Mouse (Mus musculus) lung, embryonic 14.5 days (tissue): ENCODE data around the gene Slc22a3. TPM values are rescaled to one million over a fixed set of nuclear protein-coding genes. Genes with fewer than 3 reads are reported as not detected.

Source experiments
- ATAC-seq: fragments of 200-750 bp; cut with Nextera tagmentation; 2 replicates; pipeline ENCODE4 v1.8.0; 2017; ENCODE audit warnings: mild to moderate bottlenecking, moderate TSS enrichment, moderate library complexity; ENCODE audit not compliant: insufficient read depth
- DNase-seq: peaks from one replicate; pipeline ENCODE4 v3.0.0-alpha.2; 2015
- H3K27ac ChIP-seq: fragments of 300-500 bp; sonication (generic); 2 replicates; pipeline ENCODE4 v1.5.1; 2014; ENCODE audit warnings: low read depth, mild to moderate bottlenecking, moderate library complexity
- H3K27me3 ChIP-seq: fragments of 300-500 bp; sonication (generic); 2 replicates; pipeline ENCODE4 v1.6.1; 2014; ENCODE audit warnings: low read length, control low read depth; ENCODE audit not compliant: insufficient read depth
- H3K36me3 ChIP-seq: fragments of 300-500 bp; sonication (generic); 2 replicates; pipeline ENCODE4 v1.6.1; 2014; ENCODE audit warnings: control low read depth; ENCODE audit not compliant: insufficient read depth
- H3K4me1 ChIP-seq: fragments of 300-500 bp; sonication (generic); 2 replicates; pipeline ENCODE4 v1.6.1; 2014; ENCODE audit warnings: antibody characterized with exemption, control low read depth; ENCODE audit not compliant: insufficient read depth
- H3K4me2 ChIP-seq: fragments of 300-500 bp; sonication (generic); 2 replicates; pipeline ENCODE4 v1.6.1; 2014; ENCODE audit warnings: mild to moderate bottlenecking
- H3K4me3 ChIP-seq: fragments of 300-500 bp; sonication (generic); 2 replicates; pipeline ENCODE4 v1.5.1; 2014; ENCODE audit warnings: low read depth, low read length
- H3K9ac ChIP-seq: fragments of 300-500 bp; sonication (generic); 2 replicates; pipeline ENCODE4 v1.6.1; 2014
- H3K9me3 ChIP-seq: fragments of 300-500 bp; sonication (generic); 2 replicates; pipeline ENCODE4 v1.6.1; 2016; ENCODE audit warnings: low read depth, low read length, control low read depth
- CTCF ChIP-seq: IDR thresholded peaks from 2 replicates; pipeline ENCODE4 v1.5.1; 2016; ENCODE audit warnings: antibody characterized with exemption, low read depth
- WGBS: fragments of 180-500 bp; shearing (Covaris S2); extraction: QIAGEN DNeasy Blood & Tissue Kit; methylation state at CpG from one replicate; pipeline ENCODE4 v1.1.7; 2014; 5-methylcytosine and 5-hydroxymethylcytosine counted together
- polyA plus RNA-seq: library from polyadenylated mRNA; unstranded; fragments of >200 nt; fragmentation: Nextera tagmentation; extraction: Ambion mirVana; gene quantifications from 2 replicates; pipeline ENCODE4 v1.2.1, GENCODE M21; 2014

Slc22a3 gene
- polyA plus RNA-seq: 0.26 and 0.49 TPM in 2 replicates

- H3K27ac ChIP-seq: no peak within 1 kb of the TSS
- H3K9ac ChIP-seq: peak within 1 kb of the TSS; percentile 32
- no peaks in the 10 kb centered on the region for H3K36me3 ChIP-seq
- H3K27me3 ChIP-seq: peaks cover 39% of the 10 kb centered on the region
- peak within 1 kb of the TSS; percentile 79 for H3K4me2 ChIP-seq
- no peak for ATAC-seq
- H3K4me3 ChIP-seq: peak within 1 kb of the TSS; percentile 39
- no peaks in the 10 kb centered on the region for H3K4me1 ChIP-seq
- no peaks in the 10 kb centered on the region for H3K9me3 ChIP-seq
- WGBS: 19% methylated on average over 14 of the region's 14 CpGs
- no peak for TF ChIP-seq CTCF
- DNase-seq: no peak
Measured at GRCm38 (mm10) chr17:12507654-12508204, at the start of gene Slc22a3. Gene Slc22a3 (minus strand): TSS chr17:12507704.

- peaks cover 5% of the 10 kb centered on the region; the same call in 1 of the 2 replicates for H3K4me1 ChIP-seq
- no peaks in the 10 kb centered on the region for H3K9me3 ChIP-seq
- H3K4me2 ChIP-seq: no peak overlapping the region
- 25% methylated on average over 13 of the region's 13 CpGs for WGBS
- no peak overlapping the region for H3K4me3 ChIP-seq
- peak; percentile 82 for TF ChIP-seq CTCF
- peak; percentile 62 for ATAC-seq
- H3K27ac ChIP-seq: no peak overlapping the region
- no peak overlapping the region for H3K9ac ChIP-seq
- H3K36me3 ChIP-seq: no peaks in the 10 kb centered on the region
- H3K27me3 ChIP-seq: no peaks in the 10 kb centered on the region
- DNase-seq: peak; percentile 86
Measured at GRCm38 (mm10) chr17:12534353-12535145, 27.0 kb upstream of the Slc22a3 start.

- no peak for ATAC-seq
- H3K4me3 ChIP-seq: no peak overlapping the region
- no peaks in the 10 kb centered on the region for H3K36me3 ChIP-seq
- peak; percentile 80 for TF ChIP-seq CTCF
- no peaks in the 10 kb centered on the region for H3K9me3 ChIP-seq
- no peak overlapping the region for H3K4me2 ChIP-seq
- H3K27ac ChIP-seq: no peak overlapping the region
- H3K4me1 ChIP-seq: peaks cover 6% of the 10 kb centered on the region; the same call in 1 of the 2 replicates
- peak; percentile 83 for DNase-seq
- H3K9ac ChIP-seq: no peak overlapping the region
- H3K27me3 ChIP-seq: no peaks in the 10 kb centered on the region
- WGBS: 41% methylated on average over 5 of the region's 5 CpGs
Measured at GRCm38 (mm10) chr17:12532115-12532514, 24.6 kb upstream of the Slc22a3 start.

- Histone ChIP-seq H3K27ac (peak overlapping the region; percentile 65; the same call in 1 of the 2 replicates), H3K27me3 (no peaks in the 10 kb centered on the region), H3K4me1 (peaks cover 6% of the 10 kb centered on the region; the same call in 1 of the 2 replicates), H3K36me3 (no peaks in the 10 kb centered on the region), H3K9me3 (no peaks in the 10 kb centered on the region), H3K9ac (no peak overlapping the region), H3K4me2 (no peak overlapping the region), H3K4me3 (no peak overlapping the region)
- ATAC-seq: peak; percentile 33; the same call in 1 of the 2 replicates
- WGBS: 26% methylated on average over 6 of the region's 6 CpGs
- no peak for TF ChIP-seq CTCF
- peak; percentile 21 for DNase-seq
Measured at GRCm38 (mm10) chr17:12530081-12530480, 22.6 kb upstream of the Slc22a3 start.

- ATAC-seq: peak; percentile 78
- Histone ChIP-seq H3K36me3 (no peaks in the 10 kb centered on the region), H3K27ac (peak overlapping the region; percentile 65; the same call in 1 of the 2 replicates), H3K9me3 (no peaks in the 10 kb centered on the region), H3K4me3 (no peak overlapping the region), H3K4me2 (no peak overlapping the region), H3K27me3 (no peaks in the 10 kb centered on the region), H3K4me1 (peaks cover 6% of the 10 kb centered on the region; the same call in 1 of the 2 replicates), H3K9ac (no peak overlapping the region)
- no peak for TF ChIP-seq CTCF
- 36% methylated on average over 4 of the region's 4 CpGs for WGBS
- DNase-seq: peak; percentile 75
Measured at GRCm38 (mm10) chr17:12529384-12529985, 22.0 kb upstream of the Slc22a3 start.

- TF ChIP-seq CTCF: no peak
- DNase-seq (no peak), ATAC-seq (no peak)
- no peak overlapping the region for H3K27ac ChIP-seq
- no peak overlapping the region for H3K9ac ChIP-seq
- WGBS: 45% methylated on average over 2 of the region's 2 CpGs
- H3K4me1 ChIP-seq: no peaks in the 10 kb centered on the region
- H3K9me3 ChIP-seq: no peaks in the 10 kb centered on the region
- H3K4me2 ChIP-seq: no peak overlapping the region
- no peak overlapping the region for H3K4me3 ChIP-seq
- H3K27me3 ChIP-seq: no peaks in the 10 kb centered on the region
- H3K36me3 ChIP-seq: no peaks in the 10 kb centered on the region
Measured at GRCm38 (mm10) chr17:12519089-12519488, 11.6 kb upstream of the Slc22a3 start.

GRCm38 (mm10) chr17:12518194-12518593 lies 10.7 kb upstream of the Slc22a3 start:
- Histone ChIP-seq H3K27ac (no peak overlapping the region), H3K4me3 (no peak overlapping the region), H3K9me3 (no peaks in the 10 kb centered on the region), H3K4me1 (no peaks in the 10 kb centered on the region), H3K27me3 (no peaks in the 10 kb centered on the region), H3K4me2 (no peak overlapping the region), H3K36me3 (no peaks in the 10 kb centered on the region), H3K9ac (no peak overlapping the region)
- 82% methylated on average over 6 of the region's 6 CpGs for WGBS
- ATAC-seq: no peak
- DNase-seq: no peak
- no peak for TF ChIP-seq CTCF
